Mouse (Mus musculus): ENCODE measurements around the gene Oxsr1.
"Not testable (repeated sequence)": the region's sequence is repeated elsewhere in the genome, so short reads cannot be mapped to it uniquely, and the experiment has no call there.

- TF ChIP-seq POLR2A (IDR thresholded peaks at IDR 0.05; ENCODE audit: insufficient read length, low read depth); CEBPB (IDR thresholded peaks at IDR 0.05; ENCODE audit: insufficient read depth, poor library complexity, severe bottlenecking); SRF (IDR thresholded peaks at IDR 0.05; ENCODE audit: control insufficient read depth, insufficient read length, low read depth); POLR2AphosphoS2 (IDR thresholded peaks at IDR 0.05; ENCODE audit: insufficient read length, low read depth); E2F4 (IDR thresholded peaks at IDR 0.05; ENCODE audit: insufficient read depth); MYOD1 (IDR thresholded peaks at IDR 0.05; ENCODE audit: control insufficient read depth in 1 of 3, insufficient read length in 2 of 3, low read depth in 2 of 3); TCF12 (IDR thresholded peaks at IDR 0.05; ENCODE audit: insufficient read depth, poor library complexity, severe bottlenecking); MYOG (IDR thresholded peaks at IDR 0.05; ENCODE audit: control insufficient read depth in 1 of 3, insufficient read depth in 1 of 3, insufficient read length in 2 of 3, low read depth in 2 of 3); USF1 (IDR thresholded peaks at IDR 0.05; ENCODE audit: low read depth); MAX (IDR thresholded peaks at IDR 0.05; ENCODE audit: low read depth); REST (IDR thresholded peaks at IDR 0.05; ENCODE audit: insufficient read depth, insufficient read length); TCF3 (IDR thresholded peaks at IDR 0.05; ENCODE audit: insufficient read length, low read depth): not testable (repeated sequence)
These were observed 47.4 kb downstream of the Oxsr1 start for GRCm38 (mm10) chr9:119274814-119275213.

Measured in myocyte (in vitro differentiated cells).